Mouse (Mus musculus): ENCODE results near the gene Abcg3.
A peak's percentile ranks its signal among the peaks of the same experiment; 100 is the strongest.
"Not testable (repeated sequence)": the region's sequence is repeated elsewhere in the genome, so short reads cannot be mapped to it uniquely, and the experiment has no call there.

The Abcg3 gene

GRCm38 (mm10) chr5:104982535-104982934 is at the start of gene Abcg3:
TSS of gene Abcg3 (minus strand) at chr5:104982718.
- DNase-seq (ENCODE audit: low read depth, low spot score), result no peak

GRCm38 (mm10) chr5:105012551-105012950 is 30.0 kb upstream of the Abcg3 start:
- DNase-seq (ENCODE audit: low read depth, low spot score), result no peak

- DNase-seq (ENCODE audit: low read depth, low spot score), result no peak
Measured at GRCm38 (mm10) chr5:105011570-105011969, 29.1 kb upstream of the Abcg3 start.

GRCm38 (mm10) chr5:105010376-105010775 is 27.9 kb upstream of the Abcg3 start:
- no peak for DNase-seq (ENCODE audit: low read depth, low spot score)

GRCm38 (mm10) chr5:104989411-104989810 is 6.9 kb upstream of the Abcg3 start:
- DNase-seq (ENCODE audit: low read depth, low spot score), result no peak

GRCm38 (mm10) chr5:104988000-104988399 is 5.5 kb upstream of the Abcg3 start:
- no peak for DNase-seq (ENCODE audit: low read depth, low spot score)

- peak; percentile 36 for DNase-seq (ENCODE audit: low read depth, low spot score)
Measured at GRCm38 (mm10) chr5:104986706-104987105, 4.2 kb upstream of the Abcg3 start.

- no peak for DNase-seq (ENCODE audit: low read depth, low spot score)
Measured at GRCm38 (mm10) chr5:104979040-104979513, 3.4 kb downstream of the Abcg3 start.

- DNase-seq (ENCODE audit: low read depth, low spot score), result no peak
Measured at GRCm38 (mm10) chr5:104958141-104958793, 24.3 kb downstream of the Abcg3 start.

GRCm38 (mm10) chr5:104955208-104955607 is 27.3 kb downstream of the Abcg3 start:
- DNase-seq (ENCODE audit: low read depth, low spot score), result no peak

- no peak for DNase-seq (ENCODE audit: low read depth, low spot score)
Measured at GRCm38 (mm10) chr5:104946951-104947350, 35.6 kb downstream of the Abcg3 start.

GRCm38 (mm10) chr5:104934148-104934547 is 48.4 kb downstream of the Abcg3 start:
- no peak for DNase-seq (ENCODE audit: low read depth, low spot score)

- DNase-seq (ENCODE audit: low read depth, low spot score), result not testable (repeated sequence)
Measured at GRCm38 (mm10) chr5:104906556-104906955, 76.0 kb downstream of the Abcg3 start.
